Mouse (Mus musculus): Measurements from ENCODE around the gene Brip1.

Gene Brip1

GRCm38 (mm10) chr11:86028034-86028433, 173.0 kb downstream of the Brip1 start:
- intact Hi-C loops (cut with DNase I), result no loop called here

GRCm38 (mm10) chr11:86026556-86027194, 174.3 kb downstream of the Brip1 start:
- intact Hi-C loops (cut with DNase I), result no loop called here

- intact Hi-C loops (cut with DNase I), result no loop called here
Observed at GRCm38 (mm10) chr11:86022439-86022838, 178.6 kb downstream of the Brip1 start.

- intact Hi-C loops (cut with DNase I), result no loop called here
Observed at GRCm38 (mm10) chr11:86020033-86020432, 181.0 kb downstream of the Brip1 start.

GRCm38 (mm10) chr11:86016242-86016641, 184.8 kb downstream of the Brip1 start:
- intact Hi-C loops (cut with DNase I), result no loop called here

- intact Hi-C loops (cut with DNase I), result no loop called here
Observed at GRCm38 (mm10) chr11:86013087-86013486, 187.9 kb downstream of the Brip1 start.

GRCm38 (mm10) chr11:86010458-86010857, 190.5 kb downstream of the Brip1 start:
- intact Hi-C loops (cut with DNase I), result no loop called here

- intact Hi-C loops (cut with DNase I), result no loop called here
Observed at GRCm38 (mm10) chr11:86008211-86008905, 192.6 kb downstream of the Brip1 start.

Measured in adrenal gland (tissue).